In the genomic region with DNA sequence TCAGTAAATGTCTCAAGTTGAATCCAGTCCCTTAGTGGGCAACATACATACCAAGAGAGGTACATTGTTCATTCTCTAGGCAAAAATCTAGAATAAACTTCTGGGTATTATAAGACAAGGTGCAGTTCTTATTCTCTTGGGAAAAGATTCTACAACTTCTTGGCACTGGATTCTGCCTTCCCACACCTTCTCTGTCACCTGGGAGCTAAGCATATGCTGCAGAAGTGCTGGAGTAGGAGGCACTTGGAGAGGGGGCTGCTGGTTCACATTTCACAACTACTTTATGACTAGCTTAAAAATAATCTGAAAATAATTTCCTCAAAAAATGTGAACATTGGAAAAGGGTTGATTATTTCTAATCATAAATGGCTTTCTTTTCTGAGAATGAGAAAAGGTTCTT, we compare ENCODE assay signal across 19 mouse cellular contexts.
DNase-seq lines count a peak whose midpoint lies in the region; ATAC-seq lines count a peak whose summit lies in the region.
"Had no signal": no experiment of that assay in that cellular context is flagged by ENCODE, and none has a peak within 500 bp of the region (broad histone marks: within the 10 kb centered on the region; RNA-seq: fewer than 3 reads in every experiment).

No protein-coding gene starts in this region.

- no peak for DNase-seq in frontal cortex, postnatal 25 days (ENCODE audit: low spot score in 2 of 2)
- peak; percentile 29 for DNase-seq in layer of hippocampus, adult 9-11 months
- no peak for DNase-seq in layer of hippocampus, postnatal 14 days (ENCODE audit: low spot score in 2 of 2)
- DNase-seq in right cerebral cortex, adult 2 months (ENCODE audit: low spot score in 2 of 2), result peak; percentile 31 to 35
- DNase-seq in right cerebral cortex, postnatal 14 days, result no peak
- DNase-seq in gastrocnemius, adult 8-10 months (ENCODE audit: low spot score in 2 of 2), result no peak
- no peak for DNase-seq in urinary bladder, postnatal 4 days (ENCODE audit: low spot score in 2 of 2)
- DNase-seq: adrenal gland, adult 2 months; cerebellum, adult 8-10 months; cerebellum, postnatal 25 days; forebrain, postnatal 0 days; gastrocnemius, adult 2 months; kidney, adult 18-20 months; kidney, postnatal 25 days; thymus, postnatal 4 days had no signal

- peak; percentile 82 for ATAC-seq in frontal cortex, adult (ENCODE audit: low TSS enrichment)
- ATAC-seq: activated CD4-positive, CD25-positive, alpha-beta regulatory T cell, adult 4 months; forebrain, postnatal 0 days; hindbrain, embryonic 16.5 days; midbrain, embryonic 15.5 days had no signal

Comparison
In these comparisons a context has a peak if more than half of its experiments do, and no peak if none do; other contexts are left out.
1. DNase-seq: peak in layer of hippocampus, adult 9-11 months (single experiment) and right cerebral cortex, adult 2 months (2 of 2); none in frontal cortex, postnatal 25 days (0 of 2), layer of hippocampus, postnatal 14 days (0 of 2), right cerebral cortex, postnatal 14 days (single experiment), gastrocnemius, adult 8-10 months (0 of 2) and urinary bladder, postnatal 4 days (0 of 2).